Mouse (Mus musculus) Muller cell, postnatal 12 days (primary cell): ENCODE data around the gene Lcp2.

Source experiments
- DNase-seq: peaks from one replicate; pipeline ENCODE4 v3.0.0-alpha.2; 2015; ENCODE audit errors: inconsistent ontology term

The Lcp2 gene

GRCm38 (mm10) chr11:34046767-34047541 is at the start of gene Lcp2:
TSS of gene Lcp2 (plus strand) at chr11:34046920.
- DNase-seq, result no peak

GRCm38 (mm10) chr11:33998244-33998643 is 48.5 kb upstream of the Lcp2 start:
- DNase-seq, result no peak

- DNase-seq, result no peak
Observed at GRCm38 (mm10) chr11:34000416-34000815, 46.3 kb upstream of the Lcp2 start.

DNA sequence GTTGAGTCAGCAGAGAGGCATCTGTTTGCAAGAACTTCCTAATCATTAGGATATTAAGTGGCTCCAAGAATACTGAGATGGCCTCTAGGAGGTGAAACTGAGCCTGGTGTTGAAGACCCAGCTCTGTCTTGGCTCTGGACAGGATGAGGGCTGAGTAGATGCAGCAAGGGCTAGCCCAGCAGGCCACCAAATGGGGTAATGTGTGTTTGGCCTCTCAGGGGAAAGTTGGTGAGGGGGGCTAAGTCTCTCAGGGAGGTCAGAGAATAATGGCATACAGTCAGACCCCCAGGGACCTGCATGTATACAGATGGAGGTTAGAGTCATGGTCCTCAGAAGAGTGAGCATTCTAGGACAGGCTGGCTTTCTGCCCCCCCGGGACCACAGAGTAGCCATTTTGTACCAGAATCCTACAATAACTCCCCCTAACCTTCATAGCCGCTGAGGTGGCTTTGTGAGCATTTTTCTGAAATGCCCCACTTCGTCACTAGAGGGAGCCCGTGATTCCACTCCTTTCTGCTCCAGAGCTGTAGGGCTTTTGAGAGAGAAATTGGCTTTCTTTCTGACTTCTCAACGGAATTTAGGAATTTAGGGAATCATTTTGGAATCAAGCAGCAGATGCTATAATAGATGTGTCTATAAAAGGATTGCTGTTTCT is 44.7 kb upstream of the Lcp2 start:
- peak; percentile 25 for DNase-seq

GRCm38 (mm10) chr11:34002593-34002965 is 44.1 kb upstream of the Lcp2 start:
- no peak for DNase-seq

GRCm38 (mm10) chr11:34007616-34008015 is 39.1 kb upstream of the Lcp2 start:
- no peak for DNase-seq

DNA sequence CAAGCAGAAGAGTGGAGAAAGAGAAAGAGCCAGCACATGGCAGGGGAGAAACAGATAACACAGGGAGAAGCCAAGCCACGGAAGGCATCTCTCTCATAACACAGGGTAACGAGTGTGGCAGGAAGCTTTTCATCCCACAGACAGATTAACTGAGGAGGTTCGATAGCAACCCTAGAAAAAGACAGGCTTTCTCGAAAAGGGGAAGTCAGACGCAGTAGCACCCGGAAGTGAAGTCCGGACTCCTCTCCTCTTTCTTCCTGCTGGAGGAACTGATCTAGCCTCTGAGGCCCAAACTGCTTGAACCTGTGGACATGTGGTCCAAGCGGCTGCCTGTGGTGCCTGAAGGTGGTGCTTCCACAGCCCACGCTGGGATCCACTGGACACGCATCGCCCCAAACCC is 38.5 kb upstream of the Lcp2 start:
- DNase-seq, result no peak

- peak; percentile 14 for DNase-seq
Observed at GRCm38 (mm10) chr11:34008702-34009101, 38.0 kb upstream of the Lcp2 start.

GRCm38 (mm10) chr11:34009316-34010087 is 37.2 kb upstream of the Lcp2 start:
- DNase-seq, result no peak

DNA sequence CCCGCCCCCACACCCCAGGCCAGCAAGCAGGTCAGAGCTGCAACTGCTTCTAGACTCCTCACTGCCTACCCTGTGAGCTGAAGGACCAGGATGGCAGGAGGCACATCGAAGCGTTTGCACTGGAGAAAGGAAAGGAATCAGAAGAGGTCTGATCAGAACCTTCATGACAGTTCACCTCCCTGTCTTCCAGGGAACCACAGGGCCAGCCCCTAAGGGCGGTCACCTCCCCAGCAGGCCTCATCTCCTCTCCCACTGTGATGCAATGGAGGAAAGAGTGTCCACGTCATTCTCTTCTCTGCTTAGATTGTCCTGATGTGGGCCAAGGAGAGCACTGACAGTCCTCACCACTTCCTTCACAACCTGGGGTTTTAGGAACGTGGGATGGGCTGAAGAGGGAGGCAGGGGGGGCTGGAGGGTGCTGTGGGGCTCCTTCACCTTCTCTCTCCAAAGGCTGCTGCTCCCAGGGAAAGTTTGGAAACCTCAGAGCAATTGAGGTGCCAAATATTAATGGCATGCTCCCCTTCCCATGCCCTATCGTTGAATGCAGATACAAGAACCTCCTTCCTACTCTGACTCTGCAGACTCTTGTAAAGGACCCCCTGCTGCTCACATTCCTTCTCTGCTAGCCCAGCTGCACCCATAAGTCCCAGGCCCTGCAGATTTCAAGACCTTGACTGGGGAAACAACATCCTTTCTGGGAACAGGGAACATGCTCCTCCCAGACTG is 36.4 kb upstream of the Lcp2 start:
- peak; percentile 56 for DNase-seq

- no peak for DNase-seq
Observed at GRCm38 (mm10) chr11:34010859-34011172, 35.9 kb upstream of the Lcp2 start.

DNA sequence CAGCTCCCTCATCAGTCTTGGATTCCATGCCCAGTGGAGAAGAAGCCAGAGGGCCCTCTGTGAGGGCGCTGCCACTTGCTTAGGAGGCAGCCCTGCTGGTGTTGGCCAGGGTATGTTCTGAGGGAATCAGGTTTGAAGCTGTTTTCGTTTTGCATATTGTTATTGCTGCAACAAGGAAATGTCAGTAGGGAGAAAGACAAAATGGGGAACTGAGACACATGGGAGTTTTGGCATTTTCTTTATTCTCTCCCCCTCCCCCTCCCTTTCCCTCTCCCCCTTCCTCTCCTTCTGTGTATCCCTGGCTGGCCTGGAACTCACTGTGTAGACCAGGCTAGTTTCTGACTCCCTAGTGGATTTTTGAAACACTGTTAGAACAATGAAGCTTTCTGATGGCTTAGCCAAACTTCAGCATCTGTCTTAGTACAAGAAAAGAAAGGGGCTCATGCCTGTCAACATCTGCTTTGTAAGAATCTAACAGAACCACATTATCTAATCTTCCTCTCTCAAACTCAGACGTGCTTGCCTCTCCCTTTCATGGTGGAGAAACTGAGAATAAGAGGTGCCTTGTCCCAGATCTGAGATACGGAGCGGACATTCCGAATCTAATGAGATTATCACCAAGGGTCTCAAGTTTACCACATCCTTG is 34.6 kb upstream of the Lcp2 start:
- no peak for DNase-seq

GRCm38 (mm10) chr11:34025091-34025490 is 21.6 kb upstream of the Lcp2 start:
- DNase-seq, result no peak

DNA sequence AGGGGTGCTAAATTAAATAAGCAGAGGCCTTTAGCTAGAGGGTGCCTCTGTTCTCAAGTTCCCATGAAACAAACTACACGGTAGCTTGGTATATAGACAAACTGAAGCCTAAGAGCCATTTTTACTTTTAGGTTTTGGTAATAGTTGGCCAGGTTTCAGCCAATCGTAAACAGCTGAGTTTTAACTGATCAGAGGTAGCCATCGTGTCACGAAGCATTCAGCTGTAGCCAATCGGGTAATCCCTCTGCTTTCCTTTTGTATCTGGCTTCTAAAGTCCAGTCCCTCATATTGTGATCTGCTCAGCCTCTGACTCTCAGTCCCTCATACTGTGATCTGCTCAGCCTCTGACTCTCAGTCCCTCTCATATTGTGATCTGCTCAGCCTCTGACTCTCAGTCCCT is 17.1 kb upstream of the Lcp2 start:
- no peak for DNase-seq

DNA sequence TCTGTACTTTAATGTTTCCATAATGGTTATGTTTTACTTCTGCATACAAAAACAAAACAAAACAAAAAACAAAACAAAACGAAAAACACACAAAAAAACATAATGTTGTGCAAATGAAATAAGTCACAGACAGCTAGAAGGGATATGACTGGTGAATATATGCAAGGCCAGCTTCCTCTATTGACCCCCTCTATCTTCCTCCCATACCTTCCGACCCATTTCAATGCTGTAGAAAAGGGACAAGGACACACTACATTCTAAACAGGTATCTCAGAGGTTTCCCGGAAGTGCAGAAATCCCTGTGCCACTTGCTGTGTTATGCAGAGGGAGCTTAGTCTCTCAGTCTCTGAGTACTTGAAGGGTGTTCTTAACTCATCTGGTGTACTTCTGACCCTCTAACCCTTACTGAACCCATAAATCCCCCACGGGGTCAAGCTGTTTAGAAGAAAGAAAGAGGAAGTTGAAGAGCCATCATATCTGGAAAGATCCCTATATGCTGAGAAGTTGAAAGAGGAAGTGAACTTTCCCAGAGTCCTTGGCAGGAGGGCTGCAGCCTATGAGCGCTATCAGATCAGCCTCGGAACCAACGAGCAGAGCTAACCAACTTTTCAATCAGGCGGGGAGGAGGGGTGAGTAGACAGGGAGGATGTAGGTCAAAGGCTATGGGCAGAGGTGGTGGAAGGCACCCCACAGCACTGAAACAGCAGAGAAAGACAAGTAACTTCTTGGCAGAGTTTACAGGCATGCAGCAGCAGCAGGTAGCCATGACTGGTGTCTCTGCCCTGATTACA is 15.5 kb upstream of the Lcp2 start:
- DNase-seq, result no peak

DNA sequence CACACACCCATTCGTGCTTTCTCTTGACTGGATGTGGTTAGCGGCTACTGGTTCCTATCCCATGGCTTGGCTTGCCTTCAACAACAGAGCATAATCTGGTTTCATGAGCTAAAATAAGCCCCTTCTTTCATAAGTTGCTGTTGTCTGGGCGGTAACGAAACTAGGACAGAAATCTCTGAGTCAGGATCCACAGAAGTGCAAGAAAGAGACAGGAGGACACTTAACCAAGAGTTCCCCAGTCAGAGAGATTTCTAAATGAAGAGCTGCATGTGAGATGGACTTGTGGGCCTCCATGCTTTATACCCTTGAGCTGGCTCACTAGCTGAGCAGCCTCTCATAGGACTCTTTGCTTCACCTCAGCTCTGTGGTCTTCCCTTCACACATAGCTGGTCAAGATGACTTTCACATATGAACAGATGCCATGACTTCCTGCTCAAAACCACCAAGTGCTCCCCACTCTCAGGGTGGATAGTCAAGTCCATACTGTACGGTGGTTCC is 12.7 kb upstream of the Lcp2 start:
- no peak for DNase-seq

DNA sequence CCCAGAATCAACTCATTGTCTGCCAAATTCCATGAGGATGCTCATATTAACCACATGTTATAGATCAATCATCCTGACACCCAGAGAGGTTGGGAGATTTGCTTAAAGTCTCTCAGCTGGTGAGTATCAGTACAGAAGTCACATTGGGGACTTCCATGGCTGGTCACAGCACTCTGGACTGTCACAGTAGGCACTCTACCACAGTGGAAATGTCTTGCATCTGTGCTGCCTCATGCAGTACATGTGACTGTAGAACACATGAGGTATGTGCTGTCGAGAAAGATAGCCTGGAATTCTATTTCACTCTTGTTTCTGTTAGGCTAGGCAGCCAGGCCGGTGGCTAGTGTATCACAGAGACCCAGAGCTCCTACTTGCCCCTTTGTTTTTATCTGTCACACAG is 11.9 kb upstream of the Lcp2 start:
- no peak for DNase-seq

GRCm38 (mm10) chr11:34035909-34036658 is 10.6 kb upstream of the Lcp2 start:
- DNase-seq, result no peak

DNA sequence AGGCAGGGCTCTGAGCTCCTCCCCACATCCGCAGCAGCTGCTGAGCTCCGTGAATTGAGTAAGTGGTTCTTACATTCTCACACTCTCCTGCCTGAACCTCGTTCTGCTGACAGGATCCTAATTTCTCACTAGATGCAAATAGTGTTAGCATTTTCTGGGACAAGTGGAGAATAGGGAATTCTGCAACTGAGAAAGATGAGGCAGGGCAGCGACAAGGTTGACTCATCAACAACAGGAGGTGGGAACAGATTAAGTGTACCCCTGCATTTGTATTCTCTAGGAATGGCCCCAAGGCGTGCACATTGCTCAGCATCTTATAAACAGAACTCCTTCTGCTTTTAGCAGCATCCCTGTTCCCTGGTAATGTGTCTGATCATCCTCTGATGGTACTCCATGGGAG is 6.7 kb upstream of the Lcp2 start:
- no peak for DNase-seq

GRCm38 (mm10) chr11:34042808-34043207 is 3.9 kb upstream of the Lcp2 start:
- no peak for DNase-seq
